Mouse (Mus musculus) brain, adult 2 months (tissue): ENCODE data around the gene Coro6.
A peak's percentile ranks its signal among the peaks of the same experiment; 100 is the strongest.

Source experiments
- DNase-seq: peaks from one replicate; pipeline ENCODE4 v3.0.0; 2011; ENCODE audit warnings: low read depth, low spot score

Gene Coro6

GRCm38 (mm10) chr11:77512891-77513810 lies 50.9 kb downstream of the Coro6 start:
- DNase-seq = peak; percentile 85

DNA sequence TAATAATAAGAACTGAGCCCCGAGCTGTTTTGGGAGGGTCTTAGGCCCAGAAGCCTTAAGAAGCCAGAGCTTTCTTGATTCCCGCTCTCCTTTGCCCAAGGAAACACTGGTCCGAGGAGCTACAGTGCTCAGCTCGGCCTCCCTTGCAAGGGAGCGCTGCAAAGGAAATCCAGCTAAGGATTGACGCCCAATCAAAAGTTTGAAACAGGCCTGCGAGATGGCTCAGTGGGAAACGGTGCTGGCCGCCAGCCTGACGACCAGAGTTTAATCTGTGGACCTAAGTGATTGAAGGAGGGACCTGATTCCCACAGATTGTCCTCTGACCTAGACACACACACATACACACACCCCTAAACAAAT lies 51.6 kb downstream of the Coro6 start:
- DNase-seq = no peak

GRCm38 (mm10) chr11:77514281-77514831 lies 52.1 kb downstream of the Coro6 start:
- no peak for DNase-seq

DNA sequence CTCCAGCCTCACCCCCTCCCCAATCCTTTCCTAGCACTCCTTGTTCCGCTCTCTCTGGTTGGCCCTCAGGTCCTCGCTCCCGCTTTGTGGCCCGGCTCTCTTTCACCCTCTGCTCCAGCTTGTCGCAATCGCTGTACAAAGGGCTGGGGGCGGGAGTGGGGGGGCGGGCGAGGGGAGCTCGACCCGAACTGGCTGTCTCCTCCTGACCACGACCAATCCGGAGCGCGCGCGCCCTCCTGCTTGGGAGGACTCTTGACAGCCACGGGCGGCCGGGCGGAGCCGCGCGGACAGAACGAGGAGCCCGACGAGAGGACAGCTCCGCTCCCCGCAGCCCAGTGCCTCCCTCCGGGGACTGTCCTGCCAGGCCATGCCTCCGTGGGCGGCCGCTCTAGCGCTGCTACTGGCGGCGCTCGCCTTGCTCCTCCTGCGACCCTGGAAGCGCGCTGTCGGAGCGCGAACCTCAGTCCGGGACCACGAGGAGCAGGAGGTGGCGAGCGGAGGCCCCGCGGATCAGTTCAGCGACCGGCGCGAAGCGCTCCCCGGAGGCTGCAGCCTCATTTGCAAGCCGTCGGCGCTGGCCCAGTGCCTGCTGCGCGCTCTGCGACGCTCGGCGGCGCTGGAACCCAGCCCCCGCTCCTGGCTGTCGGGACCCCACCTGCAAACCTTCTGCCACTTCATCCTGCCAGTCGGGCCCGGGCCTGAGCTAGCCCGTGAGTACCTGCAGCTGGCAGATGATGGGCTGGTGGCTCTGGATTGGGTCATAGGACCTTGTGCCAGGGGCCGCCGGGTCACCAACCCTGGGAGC lies 52.8 kb downstream of the Coro6 start, which contains the start of gene Abhd15:
Gene Abhd15 (plus strand): TSS at position 290 of the 805 bp plus-strand sequence.
- peak; percentile 70 for DNase-seq

GRCm38 (mm10) chr11:77515637-77516552 lies 53.7 kb downstream of the Coro6 start, which contains the start of gene Trp53i13:
Trp53i13 (minus strand) TSS chr11:77515980.
- DNase-seq = no peak

DNA sequence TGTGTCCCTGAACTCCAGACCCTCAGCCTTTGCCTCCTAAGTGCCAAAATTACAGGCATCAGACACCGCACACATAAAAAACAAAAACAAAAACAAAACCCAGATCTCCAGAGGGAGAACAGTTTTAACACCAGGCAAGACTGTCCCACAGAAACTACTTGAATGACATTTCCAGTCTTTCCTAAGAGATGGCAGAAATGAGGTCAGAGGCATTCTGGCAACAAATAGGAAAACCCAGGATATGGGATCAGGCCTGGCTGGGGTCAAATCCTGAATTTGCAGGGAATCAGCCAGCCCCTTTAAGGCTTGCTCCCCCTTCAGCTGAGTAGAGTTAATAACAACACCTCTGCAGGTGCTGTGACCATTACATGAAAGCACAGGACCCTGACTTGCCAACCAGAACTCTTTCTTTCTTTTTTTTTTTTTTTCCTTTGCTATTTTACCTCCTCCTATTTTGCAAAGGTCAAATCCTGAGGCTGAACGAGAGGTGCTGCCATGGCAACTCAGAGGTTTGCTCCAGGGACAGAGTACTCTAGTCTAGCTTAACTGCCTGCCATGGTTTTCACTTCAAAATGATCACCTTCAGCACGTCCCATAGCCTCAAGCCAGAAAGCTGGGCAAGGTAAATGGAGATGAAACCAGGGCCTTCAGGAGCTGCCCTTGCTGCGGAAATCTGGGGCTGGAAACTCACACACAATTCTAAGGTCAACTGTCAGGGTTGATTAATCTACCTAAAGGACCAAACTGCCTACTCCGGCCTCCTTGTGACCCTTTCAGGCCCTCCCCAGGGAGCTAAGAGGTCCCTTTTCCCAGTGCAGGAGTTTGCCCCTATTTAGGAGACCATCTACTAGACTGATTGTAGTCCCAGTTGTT lies 54.6 kb downstream of the Coro6 start:
- DNase-seq = no peak

- DNase-seq = no peak
These were observed 56.0 kb downstream of the Coro6 start for GRCm38 (mm10) chr11:77518051-77518798.

GRCm38 (mm10) chr11:77519043-77519442 lies 56.8 kb downstream of the Coro6 start, which contains the start of gene Gm10392:
Gm10392 (minus strand) TSS chr11:77519198.
- DNase-seq = no peak
